Mouse (Mus musculus) liver, embryonic 11.5 days (tissue): ENCODE results near the gene Ensa. TPM values are rescaled to one million over a fixed set of nuclear protein-coding genes. Genes with fewer than 3 reads are reported as not detected.

Source experiments
- ATAC-seq: fragments of 200-750 bp; cut with Nextera tagmentation; replicated peaks from 2 replicates; pipeline ENCODE4 v1.8.0; 2017; ENCODE audit warnings: moderate number of reproducible peaks, mild to moderate bottlenecking, moderate TSS enrichment, moderate library complexity; ENCODE audit not compliant: low FRiP score
- DNase-seq: peaks from one replicate; pipeline ENCODE4 v3.0.0-alpha.2; 2017; ENCODE audit warnings: low spot score
- H3K27ac ChIP-seq: fragments of 300-500 bp; sonication (generic); 2 replicates; pipeline ENCODE4 v1.5.1; 2014; ENCODE audit warnings: mild to moderate bottlenecking, low read depth, low read length, control low read depth
- H3K27me3 ChIP-seq: fragments of 300-500 bp; sonication (generic); replicated peaks from 2 replicates; pipeline ENCODE4 v1.6.1; 2014; ENCODE audit warnings: low read length, mixed read lengths; ENCODE audit not compliant: control insufficient read depth, insufficient read depth
- H3K36me3 ChIP-seq: fragments of 300-500 bp; sonication (generic); 2 replicates; pipeline ENCODE4 v1.6.1; 2014; ENCODE audit warnings: mild to moderate bottlenecking, low read length, moderate library complexity, mixed read lengths; ENCODE audit not compliant: control insufficient read depth, insufficient read depth
- H3K4me1 ChIP-seq: fragments of 300-500 bp; sonication (generic); replicated peaks from 2 replicates; pipeline ENCODE4 v1.6.1; 2014; ENCODE audit warnings: low read length, mixed read lengths; ENCODE audit not compliant: control insufficient read depth, insufficient read depth
- H3K4me2 ChIP-seq: fragments of 300-500 bp; sonication (generic); 2 replicates; pipeline ENCODE4 v1.6.1; 2014; ENCODE audit warnings: mild to moderate bottlenecking, control low read depth, moderate library complexity
- H3K4me3 ChIP-seq: fragments of 300-500 bp; sonication (generic); 2 replicates; pipeline ENCODE4 v1.5.1; 2014; ENCODE audit warnings: low read depth, low read length, control low read depth
- H3K9ac ChIP-seq: fragments of 300-500 bp; sonication (generic); 2 replicates; pipeline ENCODE4 v1.6.1; 2014; ENCODE audit warnings: low read depth, low read length, control low read depth
- H3K9me3 ChIP-seq: fragments of 300-500 bp; sonication (generic); 2 replicates; pipeline ENCODE4 v1.6.1; 2016; ENCODE audit warnings: low read length, inconsistent platforms, mixed read lengths; ENCODE audit not compliant: control insufficient read depth
- WGBS: fragments of 180-500 bp; shearing (Covaris S2); extraction: QIAGEN DNeasy Blood & Tissue Kit; methylation state at CpG from one replicate; pipeline ENCODE4 v1.1.7; 2014; 5-methylcytosine and 5-hydroxymethylcytosine counted together
- polyA plus RNA-seq: library from polyadenylated mRNA; unstranded; fragments of >200 nt; fragmentation: Nextera tagmentation; extraction: Ambion mirVana; gene quantifications from 2 replicates; pipeline ENCODE4 v1.2.1, GENCODE M21; 2014

Gene Ensa
- polyA plus RNA-seq, 1 experiment from 2014 or later: 51.3 TPM

DNA sequence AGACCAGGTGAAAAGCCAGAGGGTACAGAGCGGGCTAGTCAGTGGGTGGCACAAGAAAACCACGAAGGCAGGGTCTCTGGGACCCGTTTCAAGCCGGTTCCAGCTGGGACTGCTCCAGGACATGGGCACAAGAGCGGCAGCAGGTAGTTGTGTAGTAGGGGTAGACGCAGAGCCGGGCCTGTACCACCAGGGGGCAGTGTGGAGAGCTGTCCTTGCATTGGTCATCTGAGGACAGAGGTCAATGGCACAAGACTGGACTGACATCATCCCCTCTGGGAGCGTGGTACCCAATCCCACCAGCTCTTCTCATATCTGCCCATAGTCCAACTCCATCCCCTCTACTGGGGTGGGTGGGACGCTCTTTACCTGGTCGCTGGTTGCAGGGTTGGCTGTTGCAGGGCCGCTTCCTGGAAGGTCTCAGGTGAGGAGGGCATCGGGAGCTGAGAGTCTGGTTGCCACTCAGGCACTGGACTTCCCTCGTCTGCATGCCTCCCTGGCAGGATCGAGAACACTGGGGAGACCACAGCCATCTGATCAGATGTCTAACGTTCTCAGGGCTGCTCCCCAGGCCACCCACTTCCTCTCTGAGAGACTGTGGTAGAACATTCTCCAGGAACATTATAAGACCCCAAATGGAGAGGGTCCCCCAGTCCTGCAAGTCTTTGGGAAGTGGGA, 52.1 kb downstream of the Ensa start:
- H3K4me1 ChIP-seq: peaks cover 65% of the 10 kb centered on the region
- no peaks in the 10 kb centered on the region for H3K36me3 ChIP-seq
- no peak overlapping the region for H3K4me3 ChIP-seq
- DNase-seq (peak; percentile 69), ATAC-seq (no peak)
- H3K9me3 ChIP-seq: no peaks in the 10 kb centered on the region
- no peak overlapping the region for H3K9ac ChIP-seq
- 46% methylated on average over 15 of the region's 15 CpGs for WGBS
- no peak overlapping the region for H3K27ac ChIP-seq
- no peaks in the 10 kb centered on the region for H3K27me3 ChIP-seq
- H3K4me2 ChIP-seq: no peak overlapping the region

DNA sequence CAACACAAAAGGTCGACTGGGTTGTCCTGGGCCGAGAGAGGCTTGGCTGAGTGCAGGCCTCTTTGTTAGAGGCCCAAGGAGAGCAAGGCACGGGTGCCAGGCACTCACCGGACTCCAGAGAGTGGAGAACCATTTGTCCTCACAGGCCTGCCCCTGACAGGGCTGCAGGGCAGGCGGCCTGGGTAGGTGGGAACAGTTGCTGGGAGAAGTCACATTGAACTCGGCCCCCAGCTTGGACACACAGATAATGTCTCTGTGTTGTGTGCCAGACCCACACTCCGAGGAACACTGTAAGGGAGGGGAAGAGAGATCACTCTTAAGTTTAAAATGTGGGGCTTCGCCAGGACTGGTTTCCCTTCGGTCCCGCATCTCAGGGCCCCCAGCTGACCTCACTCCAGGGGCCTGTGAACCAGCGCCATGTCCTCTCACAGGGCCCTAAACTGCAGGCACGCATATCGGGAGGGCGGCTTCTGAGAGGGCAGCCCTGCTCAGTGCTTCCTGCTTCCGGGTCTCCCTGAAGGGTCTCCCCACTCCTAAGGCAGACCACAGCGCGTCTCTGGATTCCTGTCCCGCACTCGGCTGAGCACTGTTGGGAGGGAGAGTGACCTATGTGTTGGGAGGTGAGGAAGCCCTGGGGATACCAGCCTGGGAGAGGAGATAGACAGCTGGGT, 52.8 kb downstream of the Ensa start:
- no peaks in the 10 kb centered on the region for H3K9me3 ChIP-seq
- no peak for ATAC-seq
- no peaks in the 10 kb centered on the region for H3K36me3 ChIP-seq
- H3K27me3 ChIP-seq: no peaks in the 10 kb centered on the region
- H3K4me2 ChIP-seq: no peak overlapping the region
- no peak for DNase-seq
- H3K4me3 ChIP-seq: no peak overlapping the region
- no peak overlapping the region for H3K9ac ChIP-seq
- no peak overlapping the region for H3K27ac ChIP-seq
- peaks cover 62% of the 10 kb centered on the region for H3K4me1 ChIP-seq
- WGBS: 73% methylated on average over 19 of the region's 19 CpGs

DNA sequence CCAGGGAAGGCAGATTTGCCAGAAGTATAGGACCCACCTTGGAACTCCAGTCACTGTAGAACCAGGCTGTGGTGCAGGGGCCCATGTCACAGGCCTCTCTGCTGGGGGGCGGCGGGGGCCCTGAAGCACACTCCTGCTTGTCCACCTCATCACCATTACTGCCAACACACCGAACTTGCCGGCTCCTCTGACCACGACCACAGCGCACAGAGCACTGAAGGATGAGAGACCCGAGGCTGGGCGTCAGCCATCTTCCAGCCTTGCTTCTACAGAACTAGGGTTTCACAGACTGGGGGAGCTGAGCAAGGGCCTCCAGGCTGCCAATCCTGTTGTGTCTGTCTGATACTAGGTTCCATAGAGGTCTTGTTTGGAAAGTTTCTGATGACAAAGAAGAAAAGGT, 54.8 kb downstream of the Ensa start:
- no peak for ATAC-seq
- Histone ChIP-seq H3K27ac (no peak overlapping the region), H3K27me3 (no peaks in the 10 kb centered on the region), H3K9ac (no peak overlapping the region), H3K36me3 (no peaks in the 10 kb centered on the region), H3K4me3 (no peak overlapping the region), H3K9me3 (no peaks in the 10 kb centered on the region), H3K4me2 (no peak overlapping the region), H3K4me1 (peaks cover 42% of the 10 kb centered on the region)
- WGBS: 86% methylated on average over 8 of the region's 8 CpGs
- no peak for DNase-seq

DNA sequence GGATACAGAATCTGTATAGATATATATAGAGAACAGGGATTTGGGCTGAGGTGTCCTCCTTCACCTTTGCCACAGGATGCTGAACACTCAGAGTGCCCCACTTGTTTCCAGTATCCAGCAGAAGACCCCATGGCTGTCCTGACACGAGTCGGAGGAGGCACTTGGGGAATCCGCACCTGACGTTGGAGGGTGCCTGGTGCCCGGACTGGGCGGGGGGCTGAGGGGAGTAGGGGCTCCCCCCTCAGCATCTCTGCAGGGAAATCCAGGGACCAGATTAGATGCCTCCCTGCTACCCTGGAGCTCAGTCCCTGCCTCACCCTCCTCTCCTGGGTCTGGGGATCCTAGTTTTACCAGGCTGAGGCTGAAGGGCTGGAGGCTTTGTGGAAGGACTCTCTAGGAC, 55.9 kb downstream of the Ensa start:
- Histone ChIP-seq H3K4me2 (no peak overlapping the region), H3K36me3 (no peaks in the 10 kb centered on the region), H3K27ac (no peak overlapping the region), H3K4me3 (no peak overlapping the region), H3K4me1 (peaks cover 30% of the 10 kb centered on the region), H3K9ac (no peak overlapping the region), H3K9me3 (no peaks in the 10 kb centered on the region), H3K27me3 (no peaks in the 10 kb centered on the region; the same call in 1 of the 2 replicates)
- no peak for DNase-seq
- no peak for ATAC-seq
- WGBS: 90% methylated on average over 6 of the region's 6 CpGs

DNA sequence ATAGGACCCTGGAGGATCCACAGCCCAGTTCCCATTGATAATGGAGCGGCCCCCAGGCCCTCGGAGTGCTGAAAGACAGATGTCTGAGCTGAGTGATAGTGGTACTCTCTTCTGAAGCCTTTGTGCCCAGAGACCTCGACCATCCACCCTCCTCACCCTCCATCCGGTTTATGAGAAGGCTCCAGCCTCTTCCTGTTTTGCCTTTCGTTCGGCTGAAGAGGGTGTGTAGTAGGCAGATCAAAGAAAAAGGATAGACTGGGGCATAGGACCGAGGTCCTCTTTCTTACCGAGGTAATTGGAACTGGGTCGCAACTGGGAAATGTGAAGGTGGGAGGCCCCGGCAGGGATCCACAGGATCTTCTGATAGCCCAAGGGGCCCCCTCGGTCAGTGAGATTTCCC, 56.6 kb downstream of the Ensa start:
- no peak overlapping the region for H3K27ac ChIP-seq

More for the DNA sequence above, 56.6 kb downstream of the Ensa start:
- Histone ChIP-seq H3K4me1 (peaks cover 25% of the 10 kb centered on the region), H3K9me3 (no peaks in the 10 kb centered on the region), H3K36me3 (no peaks in the 10 kb centered on the region), H3K4me3 (no peak overlapping the region), H3K4me2 (peak overlapping the region; percentile 1; the same call in 1 of the 2 replicates), H3K9ac (no peak overlapping the region), H3K27me3 (peaks cover 4% of the 10 kb centered on the region)
- DNase-seq: no peak
- no peak for ATAC-seq
- WGBS: 22% methylated on average over 11 of the region's 11 CpGs

Other genes starting within 250 kb of the Ensa start
- not detected in 2 replicates for gene 4930558C23Rik, start 222.2 kb upstream of the Ensa start, polyA plus RNA-seq
- 26.5 and 29.8 TPM in 2 replicates for gene Arnt, start 190.6 kb upstream of the Ensa start, polyA plus RNA-seq
- gene Ctsk, start 125.7 kb upstream of the Ensa start, polyA plus RNA-seq: 1.7 and 1.8 TPM in 2 replicates
- 16.6 and 18.5 TPM in 2 replicates for gene Ctss, start 98.2 kb upstream of the Ensa start, polyA plus RNA-seq
- gene Hormad1, start 65.3 kb upstream of the Ensa start, polyA plus RNA-seq: 0.13 and 0.23 TPM in 2 replicates
- gene Golph3l, start 36.1 kb upstream of the Ensa start, polyA plus RNA-seq: 29.8 and 34.3 TPM in 2 replicates
- 52.2 and 57.7 TPM in 2 replicates for gene Mcl1, start 33.8 kb downstream of the Ensa start, polyA plus RNA-seq
- gene Adamtsl4, start 62.9 kb downstream of the Ensa start, polyA plus RNA-seq: 0.38 and 1.2 TPM in 2 replicates
- gene Ecm1, start 114.6 kb downstream of the Ensa start, polyA plus RNA-seq: 30.4 and 31.7 TPM in 2 replicates
- gene Tars2, start 135.2 kb downstream of the Ensa start, polyA plus RNA-seq: 97.9 and 102 TPM in 2 replicates
- gene Rprd2, start 193.9 kb downstream of the Ensa start, polyA plus RNA-seq: 18.8 and 18.9 TPM in 2 replicates
- gene Prpf3, start 230.9 kb downstream of the Ensa start, polyA plus RNA-seq: 68.0 and 68.4 TPM in 2 replicates
- 311 and 340 TPM in 2 replicates for gene Mrps21, start 246.5 kb downstream of the Ensa start, polyA plus RNA-seq